Mouse (Mus musculus) frontal cortex, adult 2 months (tissue): ENCODE results near the gene Ptpro. TPM values are rescaled to one million over a fixed set of nuclear protein-coding genes. Genes with fewer than 3 reads are reported as not detected.

Source experiments
- DNase-seq, 2 experiments: peaks; one replicate each; pipeline ENCODE4 v3.0.0; 2022; ENCODE audit warnings: low spot score in 1 of 2; ENCODE audit errors: extremely low spot score in 1 of 2
- polyA plus RNA-seq: library from polyadenylated mRNA; depleted of rRNA; stranded (reverse); fragments of >200 nt; gene quantifications from 2 replicates; pipeline ENCODE4 v1.2.3, GENCODE M21; 2012; rRNA removed

Gene Ptpro
- polyA plus RNA-seq, 1 experiment: 93.6 TPM

- no peak for DNase-seq
Measured at GRCm38 (mm10) chr6:137493211-137494135, 241.4 kb downstream of the Ptpro start.

GRCm38 (mm10) chr6:137494136-137494475 lies 242.0 kb downstream of the Ptpro start:
- DNase-seq: no peak

GRCm38 (mm10) chr6:137494801-137495200 lies 242.7 kb downstream of the Ptpro start:
- DNase-seq: no peak

GRCm38 (mm10) chr6:137495233-137495632 lies 243.1 kb downstream of the Ptpro start:
- DNase-seq: no peak

DNA sequence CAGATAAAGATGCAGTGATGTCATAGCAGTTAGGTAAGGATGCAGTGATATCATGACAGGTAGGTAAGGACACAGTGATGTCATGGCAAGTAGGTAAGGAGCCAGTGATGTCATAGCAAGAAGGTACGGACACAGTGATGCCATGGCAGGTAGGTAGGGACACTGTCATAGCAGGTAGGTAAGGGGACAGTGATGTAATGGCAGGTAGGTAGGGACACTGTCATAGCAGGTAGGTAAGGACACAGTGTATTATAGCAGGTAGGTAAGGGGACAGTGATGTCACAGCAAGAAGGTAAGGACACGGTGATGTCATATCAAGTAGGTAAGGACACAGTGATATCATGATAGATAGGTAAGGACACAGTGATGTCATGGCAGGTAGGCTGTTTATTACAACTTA lies 244.4 kb downstream of the Ptpro start:
- DNase-seq: no peak

DNA sequence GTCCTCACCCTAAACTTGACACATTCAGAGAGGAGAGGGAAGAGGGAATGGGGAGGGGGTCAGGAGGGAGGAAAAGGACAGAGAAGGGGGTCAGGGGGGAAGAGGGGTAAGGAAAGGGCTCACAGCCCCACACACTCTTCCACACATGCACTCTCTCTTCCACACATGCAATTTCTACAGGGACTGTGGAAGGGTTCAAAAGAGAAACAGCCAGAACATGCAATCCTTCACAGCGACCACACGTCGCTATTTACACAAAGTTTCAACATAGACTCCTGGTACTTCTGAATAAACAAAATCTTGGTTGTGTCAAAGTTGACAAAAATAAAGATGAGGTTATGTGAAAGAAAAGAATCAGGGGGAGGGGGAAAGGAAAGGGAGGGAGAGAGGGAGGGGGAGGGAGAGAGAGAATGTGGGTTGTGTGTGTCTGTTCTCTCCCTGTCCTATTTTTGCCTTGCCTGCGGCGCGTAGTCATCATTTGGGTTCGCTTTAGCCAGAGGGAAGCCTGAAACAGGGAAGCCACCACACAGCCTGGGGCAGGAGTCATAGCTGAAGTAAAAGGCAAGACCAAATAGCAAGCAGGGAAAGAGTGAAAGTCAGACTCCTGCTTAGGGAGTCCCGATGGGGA lies 245.2 kb downstream of the Ptpro start:
- DNase-seq: no peak

DNA sequence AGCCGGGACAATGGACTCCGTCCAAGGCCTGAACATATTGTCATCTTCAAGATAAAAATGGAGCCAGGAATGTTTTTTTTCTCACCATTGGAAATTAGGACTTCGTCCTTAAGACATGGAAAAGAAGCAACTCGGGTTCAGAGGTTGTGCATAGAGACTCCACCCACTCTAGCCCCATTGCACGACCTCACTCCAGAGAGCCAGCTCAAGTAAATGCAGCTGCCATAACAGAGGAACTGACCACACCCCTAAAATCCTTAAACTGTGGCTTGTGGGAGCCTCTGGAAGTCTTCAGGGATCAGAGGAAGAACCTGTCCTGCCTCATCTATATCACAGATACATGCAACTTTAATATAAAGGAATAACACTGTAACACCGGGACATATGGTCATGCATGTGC lies 246.7 kb downstream of the Ptpro start:
- DNase-seq: no peak

GRCm38 (mm10) chr6:137503009-137503408 lies 250.9 kb downstream of the Ptpro start:
- DNase-seq: no peak

- no peak for DNase-seq
Measured at GRCm38 (mm10) chr6:137503462-137503861, 251.3 kb downstream of the Ptpro start.

DNA sequence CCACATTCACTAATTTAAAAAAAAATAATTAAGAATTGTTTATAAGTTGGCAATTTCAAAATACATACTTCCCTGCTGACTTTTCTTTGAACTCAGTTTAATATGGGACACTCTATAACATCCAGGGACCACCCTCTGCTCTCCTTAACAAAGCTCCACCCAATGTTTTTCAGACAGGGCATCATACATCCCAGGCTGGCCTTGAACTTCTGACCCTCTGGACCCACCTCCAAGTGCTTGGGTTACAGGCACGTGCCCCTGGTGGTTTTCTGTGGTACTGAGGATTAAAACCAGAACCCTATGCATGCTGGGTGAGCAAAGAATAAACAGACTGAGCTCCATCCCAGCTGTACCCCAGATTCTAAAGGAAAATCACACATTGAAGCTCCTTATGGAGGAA lies 251.9 kb downstream of the Ptpro start:
- no peak for DNase-seq

DNA sequence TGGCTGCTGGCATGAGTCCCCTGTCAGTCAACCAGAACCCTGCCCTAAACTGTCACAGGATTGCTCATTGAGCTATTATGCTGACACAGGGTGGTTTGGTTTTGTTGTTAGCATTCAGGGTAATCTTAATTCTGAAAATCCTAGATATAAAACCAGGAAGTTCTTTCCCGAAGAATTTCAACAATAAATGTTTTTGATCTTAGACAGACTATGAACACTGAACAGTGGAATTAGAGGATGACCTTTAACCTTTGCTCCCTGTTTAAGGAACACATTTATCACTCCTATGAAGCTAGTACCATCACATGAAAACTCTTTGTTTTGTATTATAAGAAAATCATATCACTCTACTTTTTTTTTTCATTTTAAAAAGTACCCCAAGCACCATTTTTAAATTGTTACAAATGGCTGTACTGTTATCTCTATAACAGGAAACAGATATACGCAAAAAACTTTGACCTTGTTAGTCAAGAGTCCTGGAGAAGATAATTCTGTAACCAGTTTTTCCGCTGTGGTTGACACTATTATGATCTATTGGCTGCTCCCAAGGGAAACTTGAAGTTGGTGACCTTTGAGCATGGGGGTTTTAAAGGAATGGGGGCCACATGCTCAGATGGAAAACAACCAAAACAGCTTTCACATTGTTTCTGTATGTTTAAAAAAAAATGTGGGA lies 253.6 kb downstream of the Ptpro start:
- no peak for DNase-seq

- DNase-seq: no peak
Measured at GRCm38 (mm10) chr6:137506563-137506962, 254.4 kb downstream of the Ptpro start.

DNA sequence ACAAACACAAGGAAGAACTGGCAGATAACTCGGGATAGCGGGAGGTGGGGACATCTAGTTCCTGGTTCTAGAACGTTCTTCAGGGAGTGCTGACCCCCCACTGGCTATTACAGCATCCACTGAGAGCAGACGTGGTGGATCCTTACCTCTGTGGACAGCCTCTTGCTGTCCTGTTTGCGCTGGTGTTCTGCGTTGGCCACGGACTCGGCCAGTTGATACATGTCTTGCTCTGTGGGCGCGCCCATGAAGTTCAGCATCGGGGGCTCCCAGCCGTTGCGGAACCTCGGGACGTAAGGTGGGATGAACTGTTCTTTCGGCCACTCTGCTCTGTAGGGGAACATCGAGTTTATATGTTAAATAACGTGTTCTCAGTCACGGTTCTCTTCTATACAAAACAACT lies 256.8 kb downstream of the Ptpro start:
- DNase-seq: no peak

- DNase-seq: no peak
Measured at GRCm38 (mm10) chr6:137509341-137510045, 257.4 kb downstream of the Ptpro start.

GRCm38 (mm10) chr6:137512753-137513152 lies 260.6 kb downstream of the Ptpro start:
- no peak for DNase-seq

Other genes starting within 250 kb of the Ptpro start
- gene Rerg, start 81.8 kb upstream of the Ptpro start, polyA plus RNA-seq: 18.4 and 22.2 TPM in 2 replicates